In genomic region chr5:137857960-137858710, GRCm38 (mm10) we compare ENCODE assay signal across 18 mouse cellular contexts. TPM values are rescaled to one million over a fixed set of nuclear protein-coding genes. Genes with fewer than 3 reads are reported as not detected.
DNase-seq lines count a peak whose midpoint lies in the region; ATAC-seq and TF ChIP-seq lines count a peak whose summit lies in the region.
"Not testable (repeated sequence)": the region's sequence is repeated elsewhere in the genome, so short reads cannot be mapped to it uniquely, and the experiment has no call there.
"Had no signal": no experiment of that assay in that cellular context is flagged by ENCODE, and none has a peak within 500 bp of the region (broad histone marks: within the 10 kb centered on the region; RNA-seq: fewer than 3 reads in every experiment).

Pilrb1 (minus strand) TSS chr5:137858106.

- 70% methylated on average over 2 of the region's 2 CpGs for WGBS in liver, adult 2 months
- WGBS in macrophage (ENCODE audit: missing documents) = 75% methylated on average over 1 of the region's 2 CpGs

- not testable (repeated sequence) for H3K27me3 ChIP-seq in MEL (ENCODE audit: control insufficient read depth in 1 of 2, insufficient read depth in 2 of 2, low read length in 2 of 2); liver, adult 2 months (ENCODE audit: control insufficient read depth, insufficient read depth, low read length)

- not testable (repeated sequence) for H3K9ac ChIP-seq in MEL (ENCODE audit: control insufficient read depth, low read depth, low read length, poor library complexity, severe bottlenecking); liver, adult 2 months (ENCODE audit: low read depth, low read length)

- TF ChIP-seq EP300 in MEL (IDR thresholded peaks at IDR 0.05; ENCODE audit: low read depth in 1 of 2, low read length in 2 of 2) = peak; percentile 51 to 58; a peak in 2 of 4 replicates

- not testable (repeated sequence) for TF ChIP-seq RAD21 in MEL (IDR thresholded peaks at IDR 0.05; ENCODE audit: low read depth, low read length)

- ATAC-seq in neutrophil, adult 5-6 weeks (ENCODE audit: extremely low read depth, insufficient number of reproducible peaks, low FRiP score, poor library complexity, severe bottlenecking) = peak; percentile 88

- not testable (repeated sequence) for TF ChIP-seq POLR2A in MEL (IDR thresholded peaks at IDR 0.05; ENCODE audit: control insufficient read depth in 1 of 2, insufficient read depth in 1 of 2, low read depth in 1 of 2, low read length in 2 of 2, poor library complexity in 1 of 2); liver, adult 2 months (IDR thresholded peaks at IDR 0.05; ENCODE audit: extremely low read depth, insufficient read depth, low read length)

- not testable (repeated sequence) for H3K36me3 ChIP-seq in MEL (ENCODE audit: control insufficient read depth in 1 of 2, insufficient read depth in 2 of 2, low read length in 2 of 2); liver, adult 2 months (ENCODE audit: control insufficient read depth, insufficient read depth, low read length); macrophage (ENCODE audit: inconsistent target)

- peak; percentile 48 for DNase-seq in MEL (ENCODE audit: low read depth, low spot score)
- peak; percentile 97 for DNase-seq in heart, adult 11 months
- DNase-seq in liver, adult 2 months (ENCODE audit: extremely low read depth, low read depth, low spot score) = not testable (repeated sequence)
- DNase-seq in lung, adult 18-20 months = peak; percentile 24 to 51

- H3K79me2 ChIP-seq in MEL (ENCODE audit: control insufficient read depth, insufficient read depth, low read length, poor library complexity); liver, adult 2 months (ENCODE audit: control insufficient read depth, insufficient read depth, low read length); macrophage (ENCODE audit: inconsistent target): not testable (repeated sequence)

- not testable (repeated sequence) for TF ChIP-seq CTCF in MEL (IDR thresholded peaks at IDR 0.05 in 2 of 3, conservative IDR thresholded peaks at IDR 0.05 in 1 of 3; ENCODE audit: control insufficient read depth in 1 of 3, insufficient read depth in 1 of 3, low read depth in 2 of 3, low read length in 3 of 3, poor library complexity in 1 of 3, severe bottlenecking in 1 of 3); liver, adult 2 months (IDR thresholded peaks at IDR 0.05; ENCODE audit: low read depth, low read length)

- peaks cover 4 to 20% of the 10 kb centered on the region in 2 experiments; a peak in 3 of 4 replicates for H3K4me1 ChIP-seq in MEL (ENCODE audit: control insufficient read depth in 1 of 2, insufficient read depth in 2 of 2, low read length in 2 of 2)
- H3K4me1 ChIP-seq in brown adipose tissue, adult 24 weeks (ENCODE audit: control insufficient read depth, insufficient read depth, insufficient read length, low read length); liver, adult 2 months (ENCODE audit: control insufficient read depth, insufficient read depth, low read length): not testable (repeated sequence)

- H3K4me3 ChIP-seq in MEL (ENCODE audit: control insufficient read depth in 1 of 2, insufficient read depth in 1 of 2, low read depth in 2 of 2, low read length in 2 of 2); macrophage (ENCODE audit: inconsistent target): not testable (repeated sequence)
- H3K4me3 ChIP-seq in brown adipose tissue, adult 24 weeks (ENCODE audit: insufficient read depth, low read depth, low read length) = peak within 1 kb of the TSS; percentile 11
- H3K4me3 ChIP-seq in liver, adult 2 months (ENCODE audit: insufficient read depth, low read depth, low read length) = peak within 1 kb of the TSS; percentile 41

- peak within 1 kb of the TSS; percentile 75 for H3K27ac ChIP-seq in MEL (ENCODE audit: control insufficient read depth, low read depth, low read length)
- H3K27ac ChIP-seq in brown adipose tissue, adult 24 weeks (replicated peaks; ENCODE audit: low read depth, low read length) = not testable (repeated sequence)
- peak within 1 kb of the TSS; percentile 43; the same call in 1 of the 2 replicates for H3K27ac ChIP-seq in liver, adult 2 months (replicated peaks; ENCODE audit: insufficient read depth, low read depth, low read length)
- H3K27ac ChIP-seq in macrophage = peak within 1 kb of the TSS; percentile 59

- not testable (repeated sequence) for H3K9me3 ChIP-seq in MEL (replicated peaks; ENCODE audit: insufficient read depth, low read length)

TF ChIP-seq in MEL, 35 proteins besides CTCF, POLR2A, EP300 and RAD21:
- peak; percentile 24; the same call in 1 of the 2 replicates for TF ChIP-seq GATA1 (IDR thresholded peaks at IDR 0.05; ENCODE audit: low read depth, low read length)

RNA-seq across cellular contexts. Expression of gene Pilrb1, which starts in this region (rescaled TPM):
- 4.4 and 12.1 TPM in 2 replicates for total RNA-seq in MEL (2012; rRNA removed)
- polyA plus RNA-seq in MEL (2012; ENCODE audit: insufficient read depth in 1 of 2, insufficient read length in 2 of 2, low read depth in 1 of 2, low replicate concordance in 2 of 2, missing spikeins in 1 of 2) = 1 to 10 TPM in 1 of 2 experiments, not detected in 1; 4.5 TPM
- 1.0 and 1.4 TPM in 2 replicates for polyA plus RNA-seq in brown adipose tissue, adult 24 weeks (2012; ENCODE audit: insufficient read depth, insufficient read length, missing spikeins)
- total RNA-seq in liver, adult 2 months (2014; rRNA removed) = 3.2 and 6.1 TPM in 2 replicates
- 2.7 and 5.1 TPM in 2 replicates for polyA plus RNA-seq in liver, adult 2 months (2012; rRNA removed)
- total RNA-seq in macrophage (2018; cell fraction: chromatin; rRNA removed) = 10 to 100 TPM in 16 of 26 experiments, 1 to 10 TPM in 10; 1.4 to 64.1 (median 16.3) TPM
- 10 to 100 TPM in 13 of 26 experiments, 1 to 10 TPM in 13; 2.0 to 33.1 (median 10.0) TPM for total RNA-seq in macrophage (2018; cell fraction: cytosol; rRNA removed)
- 10 to 100 TPM in 24 of 26 experiments, 1 to 10 TPM in 2; 4.3 to 95.8 (median 29.3) TPM for total RNA-seq in macrophage (2018; cell fraction: nucleus; rRNA removed)
- polyA plus RNA-seq in macrophage (2018) = 7.2 to 9.0 TPM (median 7.9 TPM) in 3 replicates
- total RNA-seq in neutrophil, adult 5-6 weeks (2017) = 124 and 127 TPM in 2 replicates
- total RNA-seq: gastrocnemius, postnatal 36 days; hindbrain, postnatal 0 days; layer of hippocampus, postnatal 25 days; left cerebral cortex, adult 8-10 months; left cerebral cortex, postnatal 36 days had no signal
- polyA plus RNA-seq: forebrain, embryonic 11.5 days; forebrain, embryonic 16.5 days; hindbrain, embryonic 12.5 days; hindbrain, postnatal 0 days; limb, embryonic 13.5 days; midbrain, embryonic 14.5 days; neural tube, embryonic 15.5 days had no signal
